Mouse (Mus musculus): ENCODE measurements around the gene Cldn6. TPM values are rescaled to one million over a fixed set of nuclear protein-coding genes. Genes with fewer than 3 reads are reported as not detected.

Gene Cldn6
- polyA plus RNA-seq, 1 experiment from 2014 or later, result 49.2 TPM

DNA sequence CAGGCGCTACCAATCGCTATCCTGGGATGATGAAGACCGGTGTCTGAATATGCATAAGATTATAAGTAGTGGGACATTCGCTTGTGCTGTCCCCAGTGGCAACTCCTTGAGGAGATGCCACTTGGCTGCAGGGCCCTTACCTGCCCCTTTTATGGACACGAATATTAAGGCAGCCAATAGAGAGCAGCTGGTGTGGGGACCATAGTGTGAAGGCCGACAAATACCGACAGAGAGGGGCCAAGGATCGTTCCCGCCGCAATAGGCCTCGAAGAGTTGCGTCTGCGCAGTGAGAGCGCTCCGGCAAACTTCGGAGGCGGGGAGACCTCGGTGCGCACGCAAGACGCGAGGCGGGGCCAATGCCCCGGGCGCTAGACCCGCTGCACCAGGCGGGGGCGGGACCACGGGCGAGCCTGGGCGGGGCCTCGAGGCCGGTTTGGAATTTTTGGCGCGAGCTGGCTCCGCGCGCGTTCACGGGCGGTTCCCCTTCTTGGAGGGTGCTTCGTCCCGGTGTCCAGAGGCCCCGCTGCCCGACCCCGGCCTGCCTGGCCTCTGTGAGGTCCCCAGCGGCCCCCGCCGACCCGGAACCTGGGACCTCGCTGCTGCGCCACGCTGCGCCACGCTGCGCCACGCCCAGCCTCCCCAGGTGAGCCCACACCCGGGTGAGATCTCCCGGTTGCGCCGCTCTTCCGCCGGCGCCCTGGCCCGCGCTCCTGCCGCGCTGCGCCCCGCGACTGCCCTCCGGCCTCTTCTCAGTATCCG lies 47.1 kb downstream of the Cldn6 start, which contains the start of gene Pkmyt1:
Gene Pkmyt1, plus strand, starts transcription at position 338 of the 759 bp plus-strand sequence.
- no peaks in the 10 kb centered on the region for H3K9me3 ChIP-seq
- peak within 1 kb of the TSS; percentile 86 for H3K4me2 ChIP-seq (replicated peaks)
- 0 out of 2 replicates have a peak, but pooled peaks cover 16% of the 10 kb centered on the region for H3K4me1 ChIP-seq
- H3K27me3 ChIP-seq, result no peaks in the 10 kb centered on the region
- WGBS, result 2% methylated on average over 60 of the region's 73 CpGs
- H3K36me3 ChIP-seq, result no peaks in the 10 kb centered on the region
- H3K27ac ChIP-seq, result peak within 1 kb of the TSS; percentile 80
- H3K9ac ChIP-seq, result peak within 1 kb of the TSS; percentile 73
- H3K4me3 ChIP-seq, result peak within 1 kb of the TSS; percentile 94
- ATAC-seq (ENCODE audit: insufficient number of reproducible peaks, insufficient read depth, low FRiP score, low TSS enrichment), result peak; percentile 86

DNA sequence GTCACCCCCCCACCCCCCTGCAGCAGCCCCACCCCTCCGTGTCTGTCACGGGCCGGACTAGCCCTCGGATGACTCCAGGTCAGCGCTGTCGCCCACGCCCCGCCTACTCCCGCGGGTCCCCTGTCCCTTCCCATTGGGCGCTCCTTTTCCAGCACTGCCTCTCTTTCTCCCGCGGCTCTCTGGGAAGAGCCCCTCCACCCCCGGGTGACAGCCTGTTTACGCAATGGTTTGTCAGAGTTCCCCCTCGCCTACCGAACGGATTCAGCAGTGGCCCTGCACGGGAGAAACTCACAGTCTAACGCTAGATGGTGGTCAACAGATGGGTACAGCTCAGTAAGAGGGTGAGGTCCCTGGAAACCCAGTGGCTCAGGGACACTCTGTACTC lies 47.7 kb downstream of the Cldn6 start:
- Histone ChIP-seq H3K27ac (peak overlapping the region; percentile 80), H3K4me2 (replicated peaks) (peak overlapping the region; percentile 86), H3K9me3 (no peaks in the 10 kb centered on the region), H3K4me1 (0 out of 2 replicates have a peak, but pooled peaks cover 16% of the 10 kb centered on the region), H3K27me3 (no peaks in the 10 kb centered on the region), H3K36me3 (no peaks in the 10 kb centered on the region), H3K4me3 (peak overlapping the region; percentile 94), H3K9ac (peak overlapping the region; percentile 73)
- ATAC-seq (ENCODE audit: insufficient number of reproducible peaks, insufficient read depth, low FRiP score, low TSS enrichment), result peak; percentile 79
- WGBS, result 1% methylated on average over 20 of the region's 20 CpGs

DNA sequence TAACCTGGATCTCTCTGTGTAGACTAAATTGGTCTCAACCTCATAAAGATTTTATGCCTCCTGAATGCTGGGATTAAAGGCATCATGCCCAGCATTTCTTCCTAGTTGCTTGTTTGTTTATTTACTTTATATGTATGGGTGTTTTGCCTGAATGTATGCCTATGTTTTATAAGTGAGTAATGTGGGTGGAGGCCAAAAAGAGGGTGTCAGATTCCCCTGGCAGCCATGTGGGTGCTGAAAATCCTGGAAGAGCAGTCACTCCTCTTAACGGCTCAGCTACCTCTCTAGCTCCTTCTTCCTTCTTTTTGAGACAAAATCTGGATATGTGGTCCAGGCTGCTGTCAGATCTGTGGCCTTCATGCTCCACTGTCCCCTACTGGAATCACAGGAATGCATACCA lies 51.4 kb downstream of the Cldn6 start:
- H3K36me3 ChIP-seq, result peaks cover 7% of the 10 kb centered on the region
- H3K4me1 ChIP-seq, result 0 out of 2 replicates have a peak, but pooled peaks cover 14% of the 10 kb centered on the region
- H3K4me2 ChIP-seq (replicated peaks), result no peak overlapping the region
- no peak overlapping the region for H3K27ac ChIP-seq
- no peaks in the 10 kb centered on the region for H3K9me3 ChIP-seq
- no peaks in the 10 kb centered on the region for H3K27me3 ChIP-seq
- no peak for ATAC-seq (ENCODE audit: insufficient number of reproducible peaks, insufficient read depth, low FRiP score, low TSS enrichment)
- no peak overlapping the region for H3K9ac ChIP-seq
- 50% methylated on average over 1 of the region's 1 CpGs for WGBS
- H3K4me3 ChIP-seq, result no peak overlapping the region

Other genes starting within 250 kb of the Cldn6 start
- not detected in 2 replicates for gene Vmn2r117, start 199.6 kb upstream of the Cldn6 start, polyA plus RNA-seq (2016; fragmentation: Nextera tagmentation; extraction: Ambion mirVana)
- 24.3 and 26.8 TPM in 2 replicates for gene Zfp213, start 115.0 kb upstream of the Cldn6 start, polyA plus RNA-seq (2016; fragmentation: Nextera tagmentation; extraction: Ambion mirVana)
- gene Zfp13, start 79.8 kb upstream of the Cldn6 start, polyA plus RNA-seq (2016; fragmentation: Nextera tagmentation; extraction: Ambion mirVana), result 23.8 and 24.1 TPM in 2 replicates
- 0.20 and 0.67 TPM in 2 replicates for gene Zscan10, start 78.4 kb upstream of the Cldn6 start, polyA plus RNA-seq (2016; fragmentation: Nextera tagmentation; extraction: Ambion mirVana)
- gene Mmp25, start 34.0 kb upstream of the Cldn6 start, polyA plus RNA-seq (2016; fragmentation: Nextera tagmentation; extraction: Ambion mirVana), result 0.84 and 1.3 TPM in 2 replicates
- 1.3 and 1.9 TPM in 2 replicates for gene Bicdl2, start 18.7 kb upstream of the Cldn6 start, polyA plus RNA-seq (2016; fragmentation: Nextera tagmentation; extraction: Ambion mirVana)
- gene Hcfc1r1, start 5.7 kb upstream of the Cldn6 start, polyA plus RNA-seq (2016; fragmentation: Nextera tagmentation; extraction: Ambion mirVana), result 60.3 and 61.2 TPM in 2 replicates
- 49.6 and 51.7 TPM in 2 replicates for gene Thoc6, start 5.4 kb upstream of the Cldn6 start, polyA plus RNA-seq (2016; fragmentation: Nextera tagmentation; extraction: Ambion mirVana)
- 8.6 and 9.2 TPM in 2 replicates for gene Tnfrsf12a, start 1.8 kb upstream of the Cldn6 start, polyA plus RNA-seq (2016; fragmentation: Nextera tagmentation; extraction: Ambion mirVana)
- 12.6 and 13.5 TPM in 2 replicates for gene Cldn9, start 4.8 kb downstream of the Cldn6 start, polyA plus RNA-seq (2016; fragmentation: Nextera tagmentation; extraction: Ambion mirVana)
- gene 1520401A03Rik, start 43.5 kb downstream of the Cldn6 start, polyA plus RNA-seq (2016; fragmentation: Nextera tagmentation; extraction: Ambion mirVana), result 0.66 and 1.0 TPM in 2 replicates
- gene Pkmyt1, start 47.1 kb downstream of the Cldn6 start, polyA plus RNA-seq (2016; fragmentation: Nextera tagmentation; extraction: Ambion mirVana), result 54.2 and 54.6 TPM in 2 replicates
- 14.8 and 16.0 TPM in 2 replicates for gene Paqr4, start 61.6 kb downstream of the Cldn6 start, polyA plus RNA-seq (2016; fragmentation: Nextera tagmentation; extraction: Ambion mirVana)
- 23.4 and 25.1 TPM in 2 replicates for gene Kremen2, start 66.6 kb downstream of the Cldn6 start, polyA plus RNA-seq (2016; fragmentation: Nextera tagmentation; extraction: Ambion mirVana)
- 122 and 125 TPM in 2 replicates for gene Flywch1, start 92.4 kb downstream of the Cldn6 start, polyA plus RNA-seq (2016; fragmentation: Nextera tagmentation; extraction: Ambion mirVana)
- gene Flywch2, start 106.8 kb downstream of the Cldn6 start, polyA plus RNA-seq (2016; fragmentation: Nextera tagmentation; extraction: Ambion mirVana), result 57.7 and 58.5 TPM in 2 replicates
- gene Srrm2, start 111.3 kb downstream of the Cldn6 start, polyA plus RNA-seq (2016; fragmentation: Nextera tagmentation; extraction: Ambion mirVana), result 657 and 663 TPM in 2 replicates
- 1,164 and 1,169 TPM in 2 replicates for gene Elob, start 149.9 kb downstream of the Cldn6 start, polyA plus RNA-seq (2016; fragmentation: Nextera tagmentation; extraction: Ambion mirVana)
- 0.46 and 0.59 TPM in 2 replicates for gene Prss33, start 156.8 kb downstream of the Cldn6 start, polyA plus RNA-seq (2016; fragmentation: Nextera tagmentation; extraction: Ambion mirVana)
- not detected in 2 replicates for gene Prss32, start 164.6 kb downstream of the Cldn6 start, polyA plus RNA-seq (2016; fragmentation: Nextera tagmentation; extraction: Ambion mirVana)
- 2.2 and 2.5 TPM in 2 replicates for gene Prss41, start 164.9 kb downstream of the Cldn6 start, polyA plus RNA-seq (2016; fragmentation: Nextera tagmentation; extraction: Ambion mirVana)
- not detected in 2 replicates for gene Prss21, start 188.8 kb downstream of the Cldn6 start, polyA plus RNA-seq (2016; fragmentation: Nextera tagmentation; extraction: Ambion mirVana)
- gene Dcpp1, start 201.6 kb downstream of the Cldn6 start, polyA plus RNA-seq (2016; fragmentation: Nextera tagmentation; extraction: Ambion mirVana), result not detected in 2 replicates
- not detected in 2 replicates for gene Dcpp2, start 201.6 kb downstream of the Cldn6 start, polyA plus RNA-seq (2016; fragmentation: Nextera tagmentation; extraction: Ambion mirVana)
- not detected in 2 replicates for gene Dcpp3, start 238.2 kb downstream of the Cldn6 start, polyA plus RNA-seq (2016; fragmentation: Nextera tagmentation; extraction: Ambion mirVana)